Mouse (Mus musculus) midbrain, postnatal 0 days (tissue): ENCODE data around the gene Usp7. TPM values are rescaled to one million over a fixed set of nuclear protein-coding genes. Genes with fewer than 3 reads are reported as not detected.
A peak's percentile ranks its signal among the peaks of the same experiment; 100 is the strongest.

ENCODE experiments used
- ATAC-seq: fragments of 200-750 bp; cut with Nextera tagmentation; 2 replicates; pipeline ENCODE4 v1.8.0; 2017; ENCODE audit warnings: moderate number of reproducible peaks, mild to moderate bottlenecking, moderate TSS enrichment, moderate library complexity; ENCODE audit not compliant: low FRiP score
- DNase-seq: peaks from one replicate; pipeline ENCODE4 v3.0.0-alpha.2; 2015; ENCODE audit warnings: low spot score
- H3K27ac ChIP-seq: fragments of 300-500 bp; sonication (generic); 2 replicates; pipeline ENCODE4 v1.5.1; 2014; ENCODE audit warnings: low read depth, mild to moderate bottlenecking, low read length, mixed read lengths
- H3K27me3 ChIP-seq: fragments of 300-500 bp; sonication (generic); 2 replicates; pipeline ENCODE4 v1.6.1; 2014; ENCODE audit warnings: low read length, control low read depth, mixed read lengths; ENCODE audit not compliant: insufficient read depth
- H3K36me3 ChIP-seq: fragments of 300-500 bp; sonication (generic); 2 replicates; pipeline ENCODE4 v1.6.1; 2014; ENCODE audit warnings: low read length, control low read depth, mixed read lengths; ENCODE audit not compliant: insufficient read depth
- H3K4me1 ChIP-seq: fragments of 300-500 bp; sonication (generic); 2 replicates; pipeline ENCODE4 v1.6.1; 2014; ENCODE audit warnings: mild to moderate bottlenecking, control low read depth, antibody characterized with exemption, low read length, mixed read lengths; ENCODE audit not compliant: insufficient read depth
- H3K4me2 ChIP-seq: fragments of 300-500 bp; sonication (generic); 2 replicates; pipeline ENCODE4 v1.6.1; 2014; ENCODE audit warnings: low read depth, mild to moderate bottlenecking, low read length, mixed read lengths; ENCODE audit not compliant: poor library complexity, severe bottlenecking
- H3K4me3 ChIP-seq: fragments of 300-500 bp; sonication (generic); 2 replicates; pipeline ENCODE4 v1.5.1; 2014; ENCODE audit warnings: low read depth, mild to moderate bottlenecking, low read length, moderate library complexity
- H3K9ac ChIP-seq: fragments of 300-500 bp; sonication (generic); replicated peaks from 2 replicates; pipeline ENCODE4 v1.6.1; 2014; ENCODE audit warnings: mild to moderate bottlenecking, low read length, moderate library complexity, mixed read lengths; ENCODE audit not compliant: poor library complexity, severe bottlenecking
- H3K9me3 ChIP-seq: fragments of 300-500 bp; sonication (generic); 2 replicates; pipeline ENCODE4 v1.6.1; 2016; ENCODE audit warnings: low read length, control low read depth
- CTCF ChIP-seq: IDR thresholded peaks from 2 replicates; pipeline ENCODE4 v1.5.1; 2016; ENCODE audit warnings: antibody characterized with exemption, mild to moderate bottlenecking
- WGBS: fragments of 180-500 bp; shearing (Covaris S2); extraction: QIAGEN DNeasy Blood & Tissue Kit; methylation state at CpG from one replicate; pipeline ENCODE4 v1.1.7; 2014; 5-methylcytosine and 5-hydroxymethylcytosine counted together
- polyA plus RNA-seq: library from polyadenylated mRNA; unstranded; fragments of >200 nt; fragmentation: Nextera tagmentation; extraction: Ambion mirVana; gene quantifications from 2 replicates; pipeline ENCODE4 v1.2.1, GENCODE M21; 2015
- total RNA-seq: library from RNA; depleted of rRNA; stranded (reverse); fragments of >200 nt; gene quantifications from 2 replicates; pipeline ENCODE4 v1.2.3, GENCODE M21; 2014

Gene Usp7
- total and polyA plus RNA-seq, 2 experiments from 2014 or later: 21.8 to 116 TPM

GRCm38 (mm10) chr16:8830431-8831211, 38.5 kb upstream of the Usp7 start:
- peak overlapping the region; percentile 100 for H3K9ac ChIP-seq
- 0% methylated on average over 61 of the region's 74 CpGs for WGBS
- peak; percentile 49 for DNase-seq
- TF ChIP-seq CTCF: no peak
- H3K27ac ChIP-seq: peak overlapping the region; percentile 98
- no peaks in the 10 kb centered on the region for H3K36me3 ChIP-seq
- H3K27me3 ChIP-seq: no peaks in the 10 kb centered on the region
- H3K4me2 ChIP-seq: peak overlapping the region; percentile 80
- no peaks in the 10 kb centered on the region for H3K9me3 ChIP-seq
- H3K4me1 ChIP-seq: peaks cover 9% of the 10 kb centered on the region
- peak overlapping the region; percentile 100 for H3K4me3 ChIP-seq
- peak; percentile 18 for ATAC-seq

- ATAC-seq (peak; percentile 96), DNase-seq (peak; percentile 98)
- no peaks in the 10 kb centered on the region for H3K9me3 ChIP-seq
- H3K4me1 ChIP-seq: peaks cover 9% of the 10 kb centered on the region
- H3K27me3 ChIP-seq: no peaks in the 10 kb centered on the region
- H3K4me2 ChIP-seq: peak within 1 kb of the TSS; percentile 92
- no peaks in the 10 kb centered on the region for H3K36me3 ChIP-seq
- under 1% methylated on average over 73 of the region's 80 CpGs for WGBS
- peak within 1 kb of the TSS; percentile 100 for H3K9ac ChIP-seq
- peak; percentile 43; the same call in 1 of the 2 replicates for TF ChIP-seq CTCF
- H3K4me3 ChIP-seq: peak within 1 kb of the TSS; percentile 100
- H3K27ac ChIP-seq: peak within 1 kb of the TSS; percentile 98
These were observed 37.7 kb upstream of the Usp7 start, which contains the start of gene 1810013L24Rik for GRCm38 (mm10) chr16:8829564-8830359. 1810013L24Rik (plus strand) TSS chr16:8830100.

- Histone ChIP-seq H3K4me2 (peak overlapping the region; percentile 92), H3K4me1 (peaks cover 7% of the 10 kb centered on the region), H3K9me3 (no peaks in the 10 kb centered on the region), H3K9ac (peak overlapping the region; percentile 69), H3K36me3 (no peaks in the 10 kb centered on the region), H3K27me3 (no peaks in the 10 kb centered on the region), H3K27ac (peak overlapping the region; percentile 90), H3K4me3 (peak overlapping the region; percentile 100)
- ATAC-seq: peak; percentile 59
- peak; percentile 64 for DNase-seq
- WGBS: 12% methylated on average over 33 of the region's 33 CpGs
- TF ChIP-seq CTCF: peak; percentile 59
These were observed 36.8 kb upstream of the Usp7 start for GRCm38 (mm10) chr16:8828636-8829563.

- Histone ChIP-seq H3K4me3 (no peak overlapping the region), H3K9me3 (no peaks in the 10 kb centered on the region), H3K27me3 (no peaks in the 10 kb centered on the region), H3K4me2 (no peak overlapping the region), H3K9ac (no peak overlapping the region), H3K36me3 (no peaks in the 10 kb centered on the region), H3K27ac (no peak overlapping the region), H3K4me1 (peaks cover 2% of the 10 kb centered on the region; the same call in 1 of the 2 replicates)
- TF ChIP-seq CTCF: no peak
- 91% methylated on average over 7 of the region's 7 CpGs for WGBS
- ATAC-seq (no peak), DNase-seq (no peak)
These were observed 35.3 kb upstream of the Usp7 start for GRCm38 (mm10) chr16:8827366-8827765.

- Histone ChIP-seq H3K4me2 (no peak overlapping the region), H3K4me1 (no peaks in the 10 kb centered on the region), H3K9me3 (no peaks in the 10 kb centered on the region), H3K27ac (no peak overlapping the region), H3K9ac (no peak overlapping the region), H3K4me3 (no peak overlapping the region), H3K27me3 (no peaks in the 10 kb centered on the region), H3K36me3 (no peaks in the 10 kb centered on the region)
- WGBS: 78% methylated on average over 2 of the region's 2 CpGs
- no peak for TF ChIP-seq CTCF
- no peak for ATAC-seq
- DNase-seq: peak; percentile 7
These were observed 31.6 kb upstream of the Usp7 start for GRCm38 (mm10) chr16:8823661-8824060.
